Mouse (Mus musculus): ENCODE measurements around the gene Git2.
A peak's percentile ranks its signal among the peaks of the same experiment; 100 is the strongest.

The Git2 gene

GRCm38 (mm10) chr5:114775056-114775979 is at the start of gene Git2:
Gene Git2, minus strand, starts transcription at chr5:114775517.
- DNase-seq = peak in 1 of 2 experiments; percentile 40

GRCm38 (mm10) chr5:114824197-114824596 is 48.9 kb upstream of the Git2 start:
- DNase-seq = peak in 1 of 2 experiments; percentile 40

- peak; percentile 40 to 64 for DNase-seq
Observed at GRCm38 (mm10) chr5:114822796-114823688, 47.7 kb upstream of the Git2 start, which contains the start of gene 1500011B03Rik. Gene 1500011B03Rik, minus strand, starts transcription at chr5:114823468.

- no peak for DNase-seq
Observed at GRCm38 (mm10) chr5:114818124-114818523, 42.8 kb upstream of the Git2 start.

GRCm38 (mm10) chr5:114816599-114816998 is 41.3 kb upstream of the Git2 start:
- DNase-seq = no peak

- peak; percentile 75 to 78 for DNase-seq
Observed at GRCm38 (mm10) chr5:114813525-114814181, 38.3 kb upstream of the Git2 start.

GRCm38 (mm10) chr5:114809826-114810225 is 34.5 kb upstream of the Git2 start:
- no peak for DNase-seq

- no peak for DNase-seq
Observed at GRCm38 (mm10) chr5:114809181-114809756, 34.0 kb upstream of the Git2 start.

- no peak for DNase-seq
Observed at GRCm38 (mm10) chr5:114808385-114808784, 33.1 kb upstream of the Git2 start.

- no peak for DNase-seq
Observed at GRCm38 (mm10) chr5:114807893-114808292, 32.6 kb upstream of the Git2 start.

GRCm38 (mm10) chr5:114807468-114807867 is 32.2 kb upstream of the Git2 start:
- DNase-seq = no peak

GRCm38 (mm10) chr5:114807063-114807462 is 31.7 kb upstream of the Git2 start:
- no peak for DNase-seq

- no peak for DNase-seq
Observed at GRCm38 (mm10) chr5:114806636-114807035, 31.3 kb upstream of the Git2 start.

- DNase-seq = peak in 1 of 2 experiments; percentile 44
Observed at GRCm38 (mm10) chr5:114805436-114806350, 30.4 kb upstream of the Git2 start.

GRCm38 (mm10) chr5:114804958-114805357 is 29.6 kb upstream of the Git2 start:
- DNase-seq = peak in 1 of 2 experiments; percentile 42

GRCm38 (mm10) chr5:114804335-114804734 is 29.0 kb upstream of the Git2 start:
- DNase-seq = no peak

- DNase-seq = no peak
Observed at GRCm38 (mm10) chr5:114803231-114803630, 27.9 kb upstream of the Git2 start.

- DNase-seq = no peak
Observed at GRCm38 (mm10) chr5:114801841-114802240, 26.5 kb upstream of the Git2 start.

- DNase-seq = no peak
Observed at GRCm38 (mm10) chr5:114801049-114801448, 25.7 kb upstream of the Git2 start.

- no peak for DNase-seq
Observed at GRCm38 (mm10) chr5:114799848-114800247, 24.5 kb upstream of the Git2 start.

- DNase-seq = no peak
Observed at GRCm38 (mm10) chr5:114797253-114797652, 21.9 kb upstream of the Git2 start.

All from spleen, adult 18-20 months (tissue).